ENCODE assay signal across 29 mouse cellular contexts in genomic region chr15:10749678-10750077, GRCm38 (mm10). TPM values are rescaled to one million over a fixed set of nuclear protein-coding genes. Genes with fewer than 3 reads are reported as not detected.
DNase-seq lines count a peak whose midpoint lies in the region; ATAC-seq and TF ChIP-seq lines count a peak whose summit lies in the region.
"Had no signal": no experiment of that assay in that cellular context is flagged by ENCODE, and none has a peak within 500 bp of the region (broad histone marks: within the 10 kb centered on the region; RNA-seq: fewer than 3 reads in every experiment).

No protein-coding gene starts in this region.

- no peak overlapping the region for H3K4me3 ChIP-seq in embryonic facial prominence, embryonic 14.5 days (ENCODE audit: low read depth, low read length)
- H3K4me3 ChIP-seq in embryonic facial prominence, embryonic 10.5 days, result no peak overlapping the region
- no peak overlapping the region for H3K4me3 ChIP-seq in hindbrain, embryonic 10.5 days
- no peak overlapping the region for H3K4me3 ChIP-seq in hindbrain, embryonic 11.5 days (ENCODE audit: low read depth, low read length)
- no peak overlapping the region for H3K4me3 ChIP-seq in stomach, postnatal 0 days (ENCODE audit: low read depth, low read length)
- H3K4me3 ChIP-seq: embryonic facial prominence, embryonic 12.5 days; forebrain, embryonic 10.5 days; forebrain, embryonic 13.5 days; heart, adult 2 months; heart, embryonic 10.5 days; heart, embryonic 13.5 days had no signal

- no peaks in the 10 kb centered on the region for H3K27me3 ChIP-seq in embryonic facial prominence, embryonic 14.5 days (replicated peaks; ENCODE audit: control insufficient read depth, insufficient read depth, low read length)
- H3K27me3 ChIP-seq in embryonic facial prominence, embryonic 10.5 days (replicated peaks; ENCODE audit: low read depth, poor library complexity, severe bottlenecking), result no peaks in the 10 kb centered on the region
- no peaks in the 10 kb centered on the region for H3K27me3 ChIP-seq in hindbrain, embryonic 10.5 days (ENCODE audit: insufficient read depth, poor library complexity, severe bottlenecking)
- no peaks in the 10 kb centered on the region for H3K27me3 ChIP-seq in hindbrain, embryonic 11.5 days (ENCODE audit: control insufficient read depth, insufficient read depth, low read length)
- no peaks in the 10 kb centered on the region for H3K27me3 ChIP-seq in stomach, postnatal 0 days (ENCODE audit: control insufficient read depth, insufficient read depth, low read length)
- H3K27me3 ChIP-seq: CH12.LX; embryonic facial prominence, embryonic 12.5 days; forebrain, embryonic 13.5 days had no signal

- no peak overlapping the region for H3K4me2 ChIP-seq in embryonic facial prominence, embryonic 14.5 days (ENCODE audit: low read depth, low read length)
- H3K4me2 ChIP-seq in hindbrain, embryonic 11.5 days (replicated peaks; ENCODE audit: low read depth, low read length), result no peak overlapping the region
- no peak overlapping the region for H3K4me2 ChIP-seq in stomach, postnatal 0 days (replicated peaks; ENCODE audit: low read depth)
- H3K4me2 ChIP-seq: embryonic facial prominence, embryonic 12.5 days; forebrain, embryonic 13.5 days; heart, embryonic 13.5 days; hindbrain, embryonic 14.5 days had no signal

- DNase-seq in embryonic facial prominence, embryonic 14.5 days (ENCODE audit: low spot score), result peak; percentile 16
- DNase-seq in embryonic facial prominence, embryonic 10.5 days (ENCODE audit: low spot score), result no peak
- DNase-seq in hindbrain, embryonic 10.5 days (ENCODE audit: low spot score), result no peak
- no peak for DNase-seq in hindbrain, embryonic 11.5 days (ENCODE audit: low spot score)
- DNase-seq in NIH3T3 (ENCODE audit: low read depth), result peak; percentile 43
- peak; percentile 16 for DNase-seq in yolk sac, embryonic 10.5 days (ENCODE audit: low spot score)
- no peak for DNase-seq in layer of hippocampus, adult 18-20 months (ENCODE audit: low spot score in 2 of 2)
- no peak for DNase-seq in stomach, postnatal 0 days (ENCODE audit: low spot score)
- DNase-seq: adrenal gland, postnatal 10 days; adrenal gland, postnatal 36 days; B cell, adult 2 months; cerebellum, adult 18-20 months; cerebellum, adult 9-10 months; cerebellum, postnatal 14 days; gastrocnemius, postnatal 25 days; heart, adult 2 months; heart, postnatal 14 days; kidney, adult 11 months had no signal

- 65% methylated on average over 4 of the region's 4 CpGs for WGBS in embryonic facial prominence, embryonic 14.5 days
- WGBS in embryonic facial prominence, embryonic 10.5 days, result 81% methylated on average over 4 of the region's 4 CpGs
- WGBS in hindbrain, embryonic 10.5 days, result 76% methylated on average over 4 of the region's 4 CpGs
- WGBS in hindbrain, embryonic 11.5 days, result 66% methylated on average over 4 of the region's 4 CpGs
- WGBS in stomach, postnatal 0 days, result 55% methylated on average over 4 of the region's 4 CpGs

- ATAC-seq in embryonic facial prominence, embryonic 14.5 days (ENCODE audit: low read depth), result no peak
- ATAC-seq in hindbrain, embryonic 11.5 days (ENCODE audit: low FRiP score), result no peak
- ATAC-seq in stomach, postnatal 0 days (ENCODE audit: low FRiP score, low TSS enrichment), result no peak
- ATAC-seq: forebrain, embryonic 13.5 days; forebrain, embryonic 16.5 days; hindbrain, postnatal 0 days; inflammation-experienced regulatory T-cells, adult 6 months had no signal

- TF ChIP-seq EP300 in stomach, postnatal 0 days (optimal IDR thresholded peaks at IDR 0.05), result no peak

- no peak for TF ChIP-seq CTCF in stomach, postnatal 0 days (IDR thresholded peaks at IDR 0.05; ENCODE audit: low read depth)

- no peak overlapping the region for H3K27ac ChIP-seq in embryonic facial prominence, embryonic 14.5 days (replicated peaks; ENCODE audit: low read depth, low read length)
- H3K27ac ChIP-seq in embryonic facial prominence, embryonic 10.5 days (replicated peaks), result no peak overlapping the region
- H3K27ac ChIP-seq in hindbrain, embryonic 10.5 days, result peak overlapping the region; percentile 23
- no peak overlapping the region for H3K27ac ChIP-seq in hindbrain, embryonic 11.5 days (ENCODE audit: low read depth, low read length)
- no peak overlapping the region for H3K27ac ChIP-seq in stomach, postnatal 0 days (replicated peaks)
- H3K27ac ChIP-seq: embryonic facial prominence, embryonic 12.5 days; forebrain, embryonic 10.5 days; forebrain, embryonic 13.5 days; heart, adult 2 months; heart, embryonic 10.5 days; heart, embryonic 13.5 days; hindbrain, embryonic 14.5 days; hindbrain, postnatal 0 days had no signal

- no peaks in the 10 kb centered on the region for H3K36me3 ChIP-seq in embryonic facial prominence, embryonic 14.5 days (ENCODE audit: control insufficient read depth, insufficient read depth, low read length)
- H3K36me3 ChIP-seq in embryonic facial prominence, embryonic 10.5 days (replicated peaks), result no peaks in the 10 kb centered on the region
- no peaks in the 10 kb centered on the region for H3K36me3 ChIP-seq in hindbrain, embryonic 10.5 days
- no peaks in the 10 kb centered on the region for H3K36me3 ChIP-seq in hindbrain, embryonic 11.5 days (ENCODE audit: control insufficient read depth, insufficient read depth, low read length)
- no peaks in the 10 kb centered on the region for H3K36me3 ChIP-seq in stomach, postnatal 0 days (ENCODE audit: control insufficient read depth, insufficient read depth, low read length)
- H3K36me3 ChIP-seq: embryonic facial prominence, embryonic 12.5 days; forebrain, embryonic 10.5 days; G1E; heart, embryonic 10.5 days; heart, embryonic 13.5 days had no signal

- H3K9me3 ChIP-seq in embryonic facial prominence, embryonic 14.5 days (ENCODE audit: control insufficient read depth, low read length), result no peaks in the 10 kb centered on the region
- H3K9me3 ChIP-seq in embryonic facial prominence, embryonic 10.5 days, result no peaks in the 10 kb centered on the region
- no peaks in the 10 kb centered on the region for H3K9me3 ChIP-seq in hindbrain, embryonic 10.5 days
- H3K9me3 ChIP-seq in hindbrain, embryonic 11.5 days (ENCODE audit: control insufficient read depth, low read length), result no peaks in the 10 kb centered on the region
- H3K9me3 ChIP-seq in stomach, postnatal 0 days (ENCODE audit: control insufficient read depth, low read length), result no peaks in the 10 kb centered on the region
- H3K9me3 ChIP-seq: embryonic facial prominence, embryonic 12.5 days; forebrain, embryonic 10.5 days; forebrain, embryonic 13.5 days; G1E; heart, embryonic 10.5 days; heart, embryonic 13.5 days had no signal

- peaks cover 5% of the 10 kb centered on the region; the same call in 1 of the 2 replicates for H3K4me1 ChIP-seq in embryonic facial prominence, embryonic 14.5 days (ENCODE audit: control insufficient read depth, insufficient read depth, low read length)
- peaks cover 16% of the 10 kb centered on the region for H3K4me1 ChIP-seq in embryonic facial prominence, embryonic 10.5 days
- H3K4me1 ChIP-seq in hindbrain, embryonic 10.5 days (replicated peaks), result peaks cover 42% of the 10 kb centered on the region
- peaks cover 4% of the 10 kb centered on the region for H3K4me1 ChIP-seq in hindbrain, embryonic 11.5 days (replicated peaks; ENCODE audit: control insufficient read depth, insufficient read depth, low read length)
- no peaks in the 10 kb centered on the region for H3K4me1 ChIP-seq in stomach, postnatal 0 days (replicated peaks; ENCODE audit: control insufficient read depth, insufficient read depth)

- no peak overlapping the region for H3K9ac ChIP-seq in embryonic facial prominence, embryonic 14.5 days (ENCODE audit: low read depth, low read length)
- no peak overlapping the region for H3K9ac ChIP-seq in hindbrain, embryonic 11.5 days (ENCODE audit: low read depth, low read length)
- no peak overlapping the region for H3K9ac ChIP-seq in stomach, postnatal 0 days (ENCODE audit: low read length)
- H3K9ac ChIP-seq: embryonic facial prominence, embryonic 12.5 days; forebrain, embryonic 13.5 days; heart, embryonic 13.5 days; hindbrain, embryonic 14.5 days had no signal

RNA-seq across cellular contexts. Expression of gene Rai14, which starts 35.3 kb away (rescaled TPM):
- polyA plus RNA-seq in embryonic facial prominence, embryonic 14.5 days (2014; fragmentation: Nextera tagmentation; extraction: Ambion mirVana), result 52.4 and 53.4 TPM in 2 replicates
- 73.2 and 75.8 TPM in 2 replicates for polyA plus RNA-seq in embryonic facial prominence, embryonic 10.5 days (2016; fragmentation: Nextera tagmentation; extraction: Ambion mirVana)
- 72.2 and 77.9 TPM in 2 replicates for polyA plus RNA-seq in hindbrain, embryonic 10.5 days (2016; fragmentation: Nextera tagmentation; extraction: Ambion mirVana)
- 86.0 and 93.4 TPM in 2 replicates for polyA plus RNA-seq in hindbrain, embryonic 11.5 days (2014; fragmentation: Nextera tagmentation; extraction: Ambion mirVana)
- total RNA-seq in layer of hippocampus, adult 18-20 months (2021), result 1 to 10 TPM; 4.8 to 5.1 TPM
- 8.0 and 8.7 TPM in 2 replicates for polyA plus RNA-seq in stomach, postnatal 0 days (2015; fragmentation: Nextera tagmentation; extraction: Ambion mirVana)
- polyA plus RNA-seq: G1E had no signal

Comparison
In these comparisons a context has a peak if more than half of its experiments do, and no peak if none do; other contexts are left out.
1. DNase-seq: peak in embryonic facial prominence, embryonic 14.5 days (single experiment), NIH3T3 (single experiment) and yolk sac, embryonic 10.5 days (single experiment); none in embryonic facial prominence, embryonic 10.5 days (single experiment), hindbrain, embryonic 10.5 days (single experiment), hindbrain, embryonic 11.5 days (single experiment), layer of hippocampus, adult 18-20 months (0 of 2) and stomach, postnatal 0 days (single experiment).